Mouse (Mus musculus): Measurements from ENCODE around the gene Slc16a10.

- TF ChIP-seq CTCF (IDR thresholded peaks at IDR 0.05; ENCODE audit: low read depth, low read length) (no peak), POLR2A (IDR thresholded peaks at IDR 0.05; ENCODE audit: borderline replicate concordance, low read depth, low read length) (no peak)
Measured at GRCm38 (mm10) chr10:40147325-40148059, 5.4 kb upstream of the Slc16a10 start.
